Mouse (Mus musculus): ENCODE measurements at regions not wholly inside any gene's neighbourhood (a gene's known extent, or its start where the extent isn't known, plus 50 kb on each side); places are given as distances from the start of the nearest gene placed in this dataset.

GRCm38 (mm10) chr5:148609506-148609880 is 56.9 kb upstream of the Ubl3 start:
- TF ChIP-seq POLR2A (IDR thresholded peaks at IDR 0.05; ENCODE audit: low read depth, low read length) (no peak), CTCF (conservative IDR thresholded peaks at IDR 0.05; ENCODE audit: insufficient read depth, insufficient read length, low read depth, low read length) (no peak)
